In the genomic region with DNA sequence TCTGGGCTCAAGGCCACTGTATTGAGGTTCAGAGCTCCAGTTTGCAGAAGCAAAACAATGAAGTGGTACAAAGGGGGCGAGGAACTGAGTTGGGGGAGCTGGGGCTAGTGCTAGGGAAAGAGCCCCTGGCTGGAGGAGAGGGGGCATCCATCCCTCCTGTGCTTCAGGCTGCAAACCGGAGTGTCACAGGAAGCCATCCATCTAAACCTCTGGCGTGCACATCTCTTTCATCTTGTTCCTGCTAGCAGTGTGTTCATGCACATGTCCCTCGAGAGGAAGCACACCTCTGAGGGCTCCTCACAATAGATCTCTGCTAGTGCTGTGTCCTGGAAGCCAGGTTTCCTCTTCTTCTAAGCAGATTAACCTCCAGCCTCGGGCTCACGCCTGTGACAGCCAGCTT, we compare ENCODE assay signal across 10 mouse cellular contexts.
A peak's percentile ranks its signal among the peaks of the same experiment; 100 is the strongest.
DNase-seq lines count a peak whose midpoint lies in the region; ATAC-seq and TF ChIP-seq lines count a peak whose summit lies in the region.
"Had no signal": no experiment of that assay in that cellular context is flagged by ENCODE, and none has a peak within 500 bp of the region (broad histone marks: within the 10 kb centered on the region; RNA-seq: fewer than 3 reads in every experiment).

No protein-coding gene starts in this region.

- H3K4me1 ChIP-seq in lung, embryonic 14.5 days (ENCODE audit: insufficient read depth), result peaks cover 9% of the 10 kb centered on the region; the same call in 1 of the 2 replicates
- H3K4me1 ChIP-seq in hindbrain, embryonic 16.5 days (ENCODE audit: control insufficient read depth, insufficient read depth, low read depth, low read length), result peaks cover 9% of the 10 kb centered on the region
- H3K4me1 ChIP-seq in midbrain, embryonic 13.5 days (replicated peaks), result peaks cover 17% of the 10 kb centered on the region
- H3K4me1 ChIP-seq in heart, embryonic 10.5 days, result peaks cover 16% of the 10 kb centered on the region

- no peaks in the 10 kb centered on the region for H3K27me3 ChIP-seq in lung, embryonic 14.5 days (ENCODE audit: insufficient read depth, low read length)
- no peaks in the 10 kb centered on the region for H3K27me3 ChIP-seq in hindbrain, embryonic 16.5 days (replicated peaks; ENCODE audit: control insufficient read depth, insufficient read depth, low read length)
- H3K27me3 ChIP-seq in midbrain, embryonic 13.5 days, result no peaks in the 10 kb centered on the region
- no peaks in the 10 kb centered on the region for H3K27me3 ChIP-seq in heart, embryonic 10.5 days (ENCODE audit: insufficient read depth, poor library complexity, severe bottlenecking)

- TF ChIP-seq CTCF in lung, embryonic 14.5 days (IDR thresholded peaks at IDR 0.05; ENCODE audit: low read depth), result no peak

- 15% methylated on average over 6 of the region's 6 CpGs for WGBS in lung, embryonic 14.5 days
- WGBS in hindbrain, embryonic 16.5 days, result 38% methylated on average over 6 of the region's 6 CpGs
- 51% methylated on average over 6 of the region's 6 CpGs for WGBS in midbrain, embryonic 13.5 days
- WGBS in heart, embryonic 10.5 days, result 44% methylated on average over 6 of the region's 6 CpGs

- H3K9ac ChIP-seq in lung, embryonic 14.5 days, result no peak overlapping the region
- H3K9ac ChIP-seq in hindbrain, embryonic 16.5 days (ENCODE audit: low read depth, low read length), result peak overlapping the region; percentile 23; the same call in 1 of the 2 replicates
- no peak overlapping the region for H3K9ac ChIP-seq in midbrain, embryonic 13.5 days (replicated peaks)

- H3K27ac ChIP-seq in lung, embryonic 14.5 days (ENCODE audit: low read depth), result peak overlapping the region; percentile 67
- H3K27ac ChIP-seq in hindbrain, embryonic 16.5 days (ENCODE audit: low read depth, low read length), result no peak overlapping the region; the same call in 1 of the 2 replicates
- H3K27ac ChIP-seq in midbrain, embryonic 13.5 days, result peak overlapping the region; percentile 14
- H3K27ac ChIP-seq in heart, embryonic 10.5 days, result no peak overlapping the region

- H3K4me2 ChIP-seq in lung, embryonic 14.5 days, result no peak overlapping the region
- H3K4me2 ChIP-seq in hindbrain, embryonic 16.5 days (ENCODE audit: low read length), result no peak overlapping the region
- no peak overlapping the region for H3K4me2 ChIP-seq in midbrain, embryonic 13.5 days (replicated peaks)

- ATAC-seq in lung, embryonic 14.5 days (ENCODE audit: insufficient read depth), result peak; percentile 45; the same call in 1 of the 2 replicates
- ATAC-seq in hindbrain, embryonic 16.5 days, result no peak
- ATAC-seq in midbrain, embryonic 13.5 days, result no peak

- no peak overlapping the region for H3K4me3 ChIP-seq in lung, embryonic 14.5 days (ENCODE audit: low read depth, low read length)
- no peak overlapping the region for H3K4me3 ChIP-seq in hindbrain, embryonic 16.5 days (ENCODE audit: low read length)
- no peak overlapping the region for H3K4me3 ChIP-seq in midbrain, embryonic 13.5 days (replicated peaks)
- H3K4me3 ChIP-seq in heart, embryonic 10.5 days, result no peak overlapping the region

- H3K9me3 ChIP-seq in lung, embryonic 14.5 days (ENCODE audit: low read depth, low read length), result no peaks in the 10 kb centered on the region
- no peaks in the 10 kb centered on the region for H3K9me3 ChIP-seq in hindbrain, embryonic 16.5 days (ENCODE audit: control insufficient read depth, low read length)
- no peaks in the 10 kb centered on the region for H3K9me3 ChIP-seq in midbrain, embryonic 13.5 days
- H3K9me3 ChIP-seq in heart, embryonic 10.5 days, result no peaks in the 10 kb centered on the region

- peak; percentile 50 for DNase-seq in adrenal gland, postnatal 10 days
- DNase-seq in adrenal gland, postnatal 4 days (ENCODE audit: low spot score in 2 of 2), result no peak
- DNase-seq in lung, embryonic 14.5 days, result no peak
- DNase-seq in lung, postnatal 14 days, result no peak
- no peak for DNase-seq in layer of hippocampus, postnatal 14 days (ENCODE audit: low spot score in 2 of 2)
- DNase-seq in heart, embryonic 10.5 days (ENCODE audit: low spot score), result no peak
- DNase-seq: cerebellum, postnatal 25 days; thymus, postnatal 25 days had no signal

- no peaks in the 10 kb centered on the region for H3K36me3 ChIP-seq in lung, embryonic 14.5 days (ENCODE audit: insufficient read depth)
- H3K36me3 ChIP-seq in hindbrain, embryonic 16.5 days (ENCODE audit: control insufficient read depth, insufficient read depth, low read length), result no peaks in the 10 kb centered on the region
- H3K36me3 ChIP-seq in midbrain, embryonic 13.5 days, result no peaks in the 10 kb centered on the region
- H3K36me3 ChIP-seq in heart, embryonic 10.5 days, result no peaks in the 10 kb centered on the region

Comparison
In these comparisons a context has a peak if more than half of its experiments do, and no peak if none do; other contexts are left out.
1. H3K27ac ChIP-seq: peak in lung, embryonic 14.5 days (single experiment) and midbrain, embryonic 13.5 days (single experiment); none in hindbrain, embryonic 16.5 days (single experiment) and heart, embryonic 10.5 days (single experiment).